Mouse (Mus musculus) kidney, postnatal 4 days (tissue): ENCODE measurements around the gene Timm44.

Experiments used
- DNase-seq, 2 experiments: peaks; one replicate each; pipeline ENCODE4 v3.0.0; 2021; ENCODE audit warnings: mixed read lengths in 2 of 2

Timm44 gene

DNA sequence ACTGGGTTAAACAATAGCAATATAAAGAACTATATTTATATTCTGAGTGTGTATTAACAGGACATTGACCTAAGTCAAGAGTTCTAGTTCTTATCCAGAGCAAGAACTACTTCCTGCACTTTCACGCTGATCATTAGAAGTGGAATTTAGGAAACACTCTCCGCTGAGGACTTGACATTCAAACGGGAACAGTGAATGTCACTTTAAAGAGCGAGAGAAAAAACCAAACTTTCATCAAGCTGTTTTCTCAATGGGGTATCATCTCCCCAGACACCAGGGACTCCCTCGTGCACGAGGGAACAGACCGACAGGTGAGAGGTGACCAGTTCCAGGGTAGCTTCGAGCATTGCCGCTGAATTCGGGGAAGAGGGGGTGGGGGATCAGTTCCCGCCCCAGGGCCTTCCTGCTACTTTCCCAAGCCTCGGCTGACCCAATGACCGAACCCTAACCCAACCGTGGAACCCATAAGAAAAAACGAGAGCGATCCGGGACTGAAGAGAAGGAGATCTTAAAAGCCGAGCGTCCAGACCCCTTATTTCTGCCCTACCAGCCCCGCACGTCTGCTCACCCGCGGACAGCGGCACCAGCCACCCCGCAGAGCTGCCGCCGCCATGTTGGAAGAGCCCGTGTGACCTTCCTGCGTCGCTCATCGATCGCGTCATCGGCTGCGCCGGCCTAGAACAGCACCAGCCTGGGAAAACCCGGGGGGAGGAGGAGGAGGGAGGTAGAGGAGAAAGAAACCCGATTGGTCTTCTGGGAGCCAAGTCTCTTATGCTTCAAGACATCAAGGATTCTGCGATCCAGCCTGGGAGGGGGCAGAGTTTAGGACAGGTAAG is at the start of gene Timm44:
Gene Timm44 (minus strand): TSS at position 639 of the 836 bp plus-strand sequence.
- DNase-seq: peak; percentile 98

DNA sequence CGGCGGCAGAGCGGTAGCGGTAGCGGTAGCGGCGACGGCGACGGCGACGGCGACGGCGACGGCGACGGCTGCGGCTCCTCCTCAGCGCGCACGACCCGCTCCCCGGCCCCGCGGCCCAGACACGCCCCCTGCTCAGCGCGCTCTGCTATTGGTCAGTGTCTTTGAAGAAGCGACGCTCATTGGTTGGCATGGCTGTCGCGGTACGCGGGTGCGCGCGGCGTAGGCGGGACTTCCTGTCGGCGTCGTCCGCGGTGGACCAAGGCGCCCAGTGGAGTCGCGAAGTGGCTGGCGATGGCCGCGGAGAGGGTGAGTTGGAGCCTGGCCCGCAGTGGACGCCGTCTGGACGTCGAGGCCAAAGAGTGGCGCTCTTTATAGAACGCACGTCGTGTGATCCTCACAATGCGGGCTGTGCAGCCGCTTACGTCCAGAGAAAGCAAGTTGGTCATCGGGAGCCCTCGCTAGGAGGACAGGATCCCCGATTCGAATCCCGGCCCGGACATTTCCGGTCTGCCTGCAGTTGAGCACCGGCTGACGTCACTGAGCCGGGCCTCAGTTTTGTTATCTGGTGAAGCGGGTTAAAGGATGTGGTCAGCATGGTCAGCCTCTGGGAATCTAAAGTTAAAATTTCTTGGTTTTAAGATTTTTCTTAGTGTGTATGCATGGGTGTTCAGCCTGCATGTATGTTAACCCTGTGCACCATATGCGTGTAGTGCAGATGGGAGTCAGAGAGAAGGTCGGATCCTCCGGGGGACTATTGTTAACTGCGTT is 49.5 kb upstream of the Timm44 start, which contains the start of the genes Ccl25 and Elavl1:
Gene Ccl25 (plus strand): TSS at position 228 of the 768 bp plus-strand sequence.
Gene Elavl1 (minus strand): TSS at position 431 of the 768 bp plus-strand sequence.
- DNase-seq: peak; percentile 98

DNA sequence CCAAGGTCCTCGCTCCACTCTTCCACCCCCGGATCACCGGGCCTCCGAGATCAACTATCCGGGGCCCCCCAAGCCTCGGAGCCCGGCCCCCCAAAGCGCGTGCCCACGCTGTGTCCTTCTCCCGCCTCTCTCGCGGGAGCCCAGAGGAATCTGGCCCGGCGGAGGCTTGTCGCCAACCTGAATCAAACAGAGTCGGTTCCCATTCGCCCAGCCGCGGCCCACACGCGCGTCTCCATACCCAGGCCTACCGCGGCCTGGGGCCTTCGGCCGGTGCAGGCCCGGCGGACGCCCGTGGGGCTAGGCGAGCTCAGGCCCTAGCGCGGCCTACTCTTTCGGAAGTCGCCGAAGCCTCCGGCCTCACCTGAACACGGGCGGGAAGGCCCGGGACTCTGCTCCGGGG is 48.8 kb upstream of the Timm44 start:
- DNase-seq: peak in 1 of 2 experiments; percentile 81

DNA sequence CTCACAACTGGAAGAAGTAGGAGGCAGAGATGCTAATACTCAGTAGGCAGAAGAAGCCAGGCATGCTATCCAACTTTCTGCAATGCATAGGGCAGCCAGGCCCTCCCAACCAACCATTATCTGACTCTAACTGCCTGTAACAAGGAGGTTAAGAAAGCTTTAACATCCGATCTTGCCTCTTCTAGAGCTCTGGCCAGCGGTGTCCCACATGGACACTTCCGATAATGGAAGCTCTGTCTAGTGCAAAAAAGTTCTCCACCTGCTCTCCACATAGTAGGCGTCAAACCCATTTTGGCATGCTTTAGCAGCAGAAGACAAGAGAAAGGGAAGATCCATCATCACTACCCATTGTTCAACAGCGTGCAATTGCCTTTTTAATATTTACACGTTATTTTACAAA is 48.2 kb upstream of the Timm44 start:
- no peak for DNase-seq

DNA sequence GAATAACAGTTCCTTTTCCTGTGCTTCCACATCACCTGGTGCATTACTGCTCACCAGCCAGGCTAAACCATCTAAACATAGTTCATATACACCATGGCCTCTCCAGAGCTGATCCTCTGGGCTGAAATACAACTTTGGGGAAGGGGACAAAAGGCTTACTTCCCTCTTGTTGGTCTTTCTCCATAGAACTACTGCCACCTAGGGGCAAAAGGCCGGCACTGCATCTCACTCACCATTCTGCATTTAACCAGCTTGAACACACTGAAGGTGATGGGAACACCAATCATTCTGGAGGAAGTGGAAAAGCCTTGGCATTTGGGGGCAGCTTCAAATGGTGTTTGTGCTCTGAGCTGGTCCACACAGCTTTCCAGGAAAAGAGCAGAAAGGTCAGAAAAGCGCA is 46.8 kb upstream of the Timm44 start:
- DNase-seq: peak; percentile 91 to 93

DNA sequence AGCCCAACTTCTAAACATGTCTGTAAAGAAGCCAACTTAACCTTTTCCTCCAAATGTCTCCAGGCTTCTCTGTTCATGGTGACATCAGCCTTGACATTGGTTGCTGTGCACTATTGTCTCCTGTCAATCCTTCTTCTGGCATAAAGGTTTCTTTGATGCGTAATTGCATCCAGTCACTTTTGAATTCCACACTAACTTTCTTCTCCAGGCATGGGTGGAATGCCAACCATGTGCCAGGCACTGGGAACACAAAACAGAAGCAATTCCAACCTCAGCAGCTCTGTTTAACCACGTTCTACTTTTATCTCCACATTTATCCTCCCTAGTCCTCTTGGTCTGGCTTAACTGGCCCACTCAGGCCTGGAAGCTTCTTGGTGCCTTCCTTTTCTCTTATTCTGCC is 45.3 kb upstream of the Timm44 start:
- DNase-seq: no peak

DNA sequence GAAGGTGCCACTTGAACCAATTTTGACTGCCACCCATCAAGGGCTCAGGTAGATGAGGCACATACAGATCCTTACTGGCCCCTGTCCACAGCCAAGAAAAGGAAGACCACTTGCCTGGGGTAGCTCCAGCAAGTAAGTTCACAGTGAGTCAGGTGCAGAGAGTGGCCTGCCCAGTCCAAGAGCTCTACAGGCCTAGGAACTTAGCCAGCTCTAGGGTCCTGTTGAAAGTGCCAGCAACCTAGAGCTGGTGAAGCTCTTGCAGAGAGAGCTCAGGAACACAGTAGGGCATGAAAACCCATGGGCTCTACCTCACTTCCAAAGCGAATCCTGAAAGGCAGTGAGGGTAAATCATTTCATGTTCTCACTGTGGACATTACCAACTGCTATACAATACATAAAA is 44.7 kb upstream of the Timm44 start:
- DNase-seq: no peak

DNA sequence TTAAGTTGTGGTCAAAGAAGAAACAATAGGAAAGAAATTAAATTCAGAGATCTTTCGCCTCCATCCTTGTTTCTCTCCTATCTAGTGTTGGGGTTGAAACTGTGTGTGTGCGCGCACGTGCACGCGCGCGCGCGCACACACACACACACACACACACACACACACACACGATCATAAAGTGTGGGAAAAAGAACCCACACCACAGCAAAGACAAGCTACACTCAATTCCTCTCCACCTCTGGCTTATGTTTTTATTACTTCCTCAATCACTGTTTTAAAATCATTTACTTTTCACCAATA is 43.8 kb upstream of the Timm44 start:
- no peak for DNase-seq

DNA sequence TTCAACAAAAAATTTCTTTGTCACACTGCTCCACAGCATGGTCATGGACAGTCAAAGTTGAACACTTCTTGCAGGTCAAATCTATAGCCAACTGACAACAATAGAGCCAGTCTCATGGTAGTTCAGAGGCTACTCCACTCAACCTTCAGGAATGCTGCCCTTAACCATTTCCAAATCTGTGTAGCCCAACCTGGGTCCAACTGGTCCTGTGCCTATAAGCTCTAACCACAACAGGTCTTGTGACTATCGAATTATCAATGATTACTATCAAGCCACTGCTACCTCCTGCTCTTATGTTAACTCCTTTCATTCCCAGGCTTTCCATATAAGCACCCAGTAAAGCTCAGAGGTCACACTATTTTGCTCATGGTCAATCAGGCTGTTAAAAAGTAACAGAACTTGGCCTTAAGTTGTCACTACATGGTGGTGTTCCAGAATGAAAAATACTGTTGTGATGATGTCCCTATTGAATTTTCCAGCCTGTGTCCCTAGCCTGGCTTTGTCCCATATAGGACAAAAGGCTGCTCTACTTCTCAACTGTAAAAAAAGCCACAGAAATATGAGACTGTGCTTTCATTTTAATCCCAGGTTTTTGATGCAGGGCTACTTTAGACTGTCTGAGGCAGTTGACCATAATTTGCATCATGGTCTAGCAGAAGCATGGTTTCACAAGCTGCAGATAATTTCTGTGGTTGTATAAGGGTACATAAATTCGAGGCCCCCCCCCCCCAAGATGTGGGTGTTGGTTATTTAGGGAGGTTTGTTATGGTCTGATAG is 43.3 kb upstream of the Timm44 start:
- no peak for DNase-seq

DNA sequence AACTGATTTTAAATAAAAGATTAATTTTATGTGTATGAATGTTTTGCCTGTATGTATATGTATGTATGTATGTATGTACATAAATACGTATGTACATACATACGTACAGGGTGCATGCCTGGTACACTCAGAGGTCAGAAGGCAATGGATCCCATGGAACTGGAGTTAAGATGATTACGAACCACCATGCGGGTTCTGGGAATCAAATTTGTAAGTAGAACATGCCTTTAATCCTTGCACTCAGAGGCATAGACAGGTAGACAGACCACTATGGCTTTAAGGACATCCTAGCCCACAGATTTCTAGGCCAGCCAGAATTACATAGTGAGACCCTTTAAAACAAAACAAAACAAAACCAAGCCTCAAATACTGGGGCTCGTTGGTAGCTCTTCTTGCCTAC is 42.4 kb upstream of the Timm44 start:
- no peak for DNase-seq

DNA sequence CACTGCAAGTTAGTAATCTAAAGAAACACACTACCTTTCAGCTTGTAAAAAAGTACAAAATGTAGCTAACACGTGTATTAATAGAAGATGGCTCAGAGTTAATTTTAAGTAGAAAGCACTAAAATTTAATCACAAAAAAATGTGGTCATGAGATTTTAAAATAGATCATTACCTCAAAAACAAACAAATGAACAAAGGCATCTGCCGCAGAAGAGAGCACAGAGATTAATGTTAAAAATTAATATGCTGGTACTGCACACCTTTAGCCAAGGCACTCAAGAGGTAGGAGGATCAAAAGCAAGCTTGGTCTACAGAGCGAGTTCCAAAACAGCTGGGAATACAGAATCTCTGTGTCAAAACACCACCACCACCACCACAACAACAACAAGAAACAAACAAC is 39.1 kb upstream of the Timm44 start:
- no peak for DNase-seq

DNA sequence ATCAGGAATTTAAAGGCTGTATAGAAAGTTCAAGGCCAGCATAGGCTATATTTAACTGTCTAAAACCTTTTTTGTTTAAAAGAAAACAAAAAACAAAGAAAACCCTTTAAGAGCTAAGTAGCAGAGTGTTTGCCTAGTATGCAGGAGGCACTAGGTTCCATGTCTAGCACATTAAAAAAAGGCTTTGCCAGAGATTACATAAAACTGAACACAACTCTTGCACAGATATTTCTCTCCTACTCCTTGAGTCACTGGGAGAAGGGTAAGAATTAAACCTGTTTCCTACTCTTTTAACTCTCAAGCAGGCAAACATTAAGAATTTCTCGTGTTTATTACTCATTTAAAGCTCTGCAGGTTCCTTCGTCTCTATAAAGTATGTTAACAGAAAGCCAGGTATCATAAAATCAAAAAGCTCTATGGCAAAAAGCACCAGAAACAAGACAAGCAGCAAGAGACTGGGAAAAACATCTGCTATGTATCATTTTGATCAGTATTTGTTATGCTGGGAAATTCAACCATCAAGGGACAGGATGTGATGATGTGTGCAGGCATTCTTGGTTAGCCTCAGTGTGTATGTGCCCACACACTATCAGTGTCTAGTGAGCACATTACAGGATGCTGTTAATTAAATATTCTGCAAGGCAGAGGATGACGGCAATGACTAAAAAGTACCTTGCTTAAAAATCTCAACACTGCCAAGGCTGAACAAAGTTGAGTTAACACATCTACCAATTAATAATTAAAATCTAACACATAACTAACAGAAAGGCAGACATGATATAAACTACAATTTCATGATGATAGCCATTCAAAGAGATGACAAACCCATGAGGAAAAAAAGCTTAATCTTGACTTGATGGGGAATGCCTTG is 37.8 kb upstream of the Timm44 start:
- no peak for DNase-seq

DNA sequence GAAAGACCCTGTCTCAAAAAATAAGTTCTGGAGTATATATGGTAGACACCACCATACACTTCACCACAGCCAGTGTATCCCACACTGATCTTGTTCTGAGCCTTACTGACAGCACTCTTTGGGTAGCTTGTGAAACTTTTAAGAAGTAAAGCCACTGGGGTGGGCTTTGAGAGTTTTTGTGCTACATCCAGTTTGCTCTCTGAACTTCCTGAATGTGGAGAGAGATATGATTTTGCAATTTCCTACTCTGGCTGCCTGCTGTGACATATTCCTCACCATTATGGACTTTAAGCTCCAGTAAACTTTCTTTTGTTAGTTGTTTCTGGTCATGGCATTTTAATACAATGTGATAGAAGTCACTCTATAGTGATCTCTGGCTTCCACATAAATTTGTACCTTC is 36.4 kb upstream of the Timm44 start:
- DNase-seq: no peak

DNA sequence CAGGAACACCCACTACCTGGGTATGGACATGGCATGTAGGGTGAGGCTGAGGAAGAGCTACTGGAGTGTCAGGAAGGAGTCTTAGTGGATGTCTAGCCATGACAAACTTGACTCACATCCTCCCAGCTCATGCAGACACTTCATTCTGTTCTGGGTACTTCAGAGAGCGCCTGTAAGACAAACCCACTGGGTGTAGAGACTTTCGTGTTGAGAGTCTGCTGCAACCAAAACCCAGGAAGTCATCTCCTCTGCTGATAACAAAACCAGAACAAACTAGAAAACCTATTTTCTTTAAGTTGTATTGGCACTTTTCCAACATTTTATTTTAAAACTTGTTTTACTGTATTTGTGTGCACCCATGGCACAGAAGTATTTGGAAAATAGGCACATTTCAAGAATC is 30.1 kb upstream of the Timm44 start:
- DNase-seq: no peak

DNA sequence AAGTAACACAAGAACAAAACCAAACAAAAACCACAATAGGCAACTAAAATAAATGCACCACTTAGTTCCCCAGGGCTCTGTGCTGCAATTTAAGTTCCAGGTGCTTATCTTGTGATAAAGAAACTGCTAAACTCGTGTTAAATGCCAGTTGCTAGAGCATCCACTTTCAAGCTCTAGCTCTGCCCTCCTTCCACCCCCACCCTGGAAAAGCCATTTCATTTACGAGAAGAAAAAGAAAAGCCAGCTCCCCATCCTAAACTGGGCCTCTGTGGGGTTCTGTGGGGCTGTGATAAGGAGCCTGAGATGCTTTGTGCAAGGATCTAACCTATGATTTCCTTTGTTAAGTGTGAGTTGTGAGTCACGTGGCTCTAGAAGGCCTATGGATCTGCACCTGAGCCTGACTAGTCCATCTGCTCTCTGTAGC is 28.4 kb upstream of the Timm44 start:
- no peak for DNase-seq

DNA sequence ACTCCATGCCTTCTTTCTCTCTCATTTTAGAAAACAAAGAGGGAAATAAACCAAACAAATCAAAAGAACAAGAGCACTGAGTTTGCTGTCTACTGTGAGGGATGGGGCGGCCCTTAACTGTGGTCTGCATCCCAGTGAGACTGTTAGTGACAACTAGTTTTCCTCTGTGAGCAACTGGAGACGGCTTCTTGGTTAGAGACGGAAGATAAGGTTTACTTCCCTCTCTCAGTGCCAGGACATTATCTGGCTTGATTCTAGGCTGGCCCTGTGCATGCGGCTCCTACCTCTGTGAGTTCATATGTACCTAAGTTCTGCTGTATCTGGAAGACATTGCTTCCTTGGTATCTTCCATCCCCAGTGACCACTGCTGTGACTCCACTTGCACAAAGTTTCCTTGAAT is 22.1 kb upstream of the Timm44 start:
- no peak for DNase-seq

DNA sequence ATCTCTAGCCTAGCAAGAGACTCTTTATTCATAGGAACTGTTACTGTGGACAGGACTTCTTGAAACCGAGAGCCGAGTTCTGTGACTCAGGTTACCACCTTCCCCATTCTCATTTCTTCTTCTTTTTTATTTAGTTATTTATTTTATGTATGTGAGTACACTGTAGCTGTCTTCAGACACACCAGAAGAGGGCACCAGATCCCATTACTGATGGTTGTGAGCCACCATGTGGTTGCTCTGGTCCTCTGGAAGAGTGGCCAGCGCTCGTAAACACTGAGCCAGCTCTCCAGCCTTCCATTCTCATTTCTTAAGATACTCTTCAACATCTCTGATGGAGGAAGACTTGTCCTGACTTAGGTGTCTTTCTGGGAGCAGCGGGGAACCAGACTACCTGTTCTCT is 17.0 kb upstream of the Timm44 start:
- no peak for DNase-seq

DNA sequence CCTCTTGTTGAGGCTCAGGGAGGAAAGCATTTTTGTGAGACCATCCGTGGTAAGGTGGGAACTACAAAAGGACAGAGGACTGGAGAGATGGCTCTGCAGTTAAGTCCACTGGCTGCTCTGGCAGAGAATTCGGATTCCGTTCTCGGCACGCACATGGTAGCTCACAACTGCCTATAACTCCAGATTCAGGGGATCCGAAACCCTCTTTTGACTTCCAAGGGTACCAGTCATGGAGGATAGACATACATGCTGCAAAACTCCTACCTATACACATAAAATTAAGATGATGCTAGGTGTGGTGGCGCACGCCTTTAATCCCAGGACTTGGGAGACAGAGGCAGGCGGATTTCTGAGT is 375 bp upstream of the Timm44 start:
- no peak for DNase-seq

DNA sequence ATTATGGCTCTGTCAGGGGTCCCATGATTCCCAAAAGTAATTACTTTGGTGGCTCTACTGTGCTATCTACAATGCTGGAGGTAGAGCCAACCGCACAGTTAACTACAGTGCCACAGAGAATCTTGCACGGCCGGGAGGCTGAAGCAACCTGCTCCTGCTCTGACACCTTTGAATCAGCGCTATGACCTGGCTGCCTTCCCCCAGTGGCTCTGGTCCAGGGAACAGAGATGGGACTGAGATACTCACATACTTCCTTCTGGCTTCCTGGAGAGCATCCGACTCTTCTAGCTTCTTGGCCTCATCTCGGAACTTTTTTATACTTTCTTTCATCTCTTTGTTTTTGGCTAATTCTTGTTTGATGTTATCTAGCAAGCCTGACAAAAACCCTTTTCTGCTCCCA is 6.1 kb downstream of the Timm44 start:
- no peak for DNase-seq

DNA sequence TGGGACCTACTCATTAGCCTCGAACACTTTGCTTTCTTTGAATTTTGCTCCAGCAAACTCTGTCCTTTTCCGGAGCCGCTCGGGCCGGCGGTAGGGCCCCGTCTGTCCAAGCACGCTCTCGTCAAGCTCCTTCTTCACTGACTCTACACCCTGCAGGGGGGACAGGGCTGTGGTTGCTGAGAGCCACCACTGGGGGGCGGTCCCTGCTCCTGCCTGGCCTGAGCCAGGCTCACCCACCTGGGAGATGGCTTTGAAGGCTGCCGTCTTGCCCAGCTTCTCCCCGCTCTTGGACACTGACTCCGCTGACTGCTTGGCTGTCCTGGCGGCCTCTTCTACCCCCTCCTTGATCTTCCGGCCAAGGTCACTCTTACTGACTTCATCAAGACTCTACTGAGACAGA is 8.1 kb downstream of the Timm44 start:
- peak; percentile 51 to 62 for DNase-seq

DNA sequence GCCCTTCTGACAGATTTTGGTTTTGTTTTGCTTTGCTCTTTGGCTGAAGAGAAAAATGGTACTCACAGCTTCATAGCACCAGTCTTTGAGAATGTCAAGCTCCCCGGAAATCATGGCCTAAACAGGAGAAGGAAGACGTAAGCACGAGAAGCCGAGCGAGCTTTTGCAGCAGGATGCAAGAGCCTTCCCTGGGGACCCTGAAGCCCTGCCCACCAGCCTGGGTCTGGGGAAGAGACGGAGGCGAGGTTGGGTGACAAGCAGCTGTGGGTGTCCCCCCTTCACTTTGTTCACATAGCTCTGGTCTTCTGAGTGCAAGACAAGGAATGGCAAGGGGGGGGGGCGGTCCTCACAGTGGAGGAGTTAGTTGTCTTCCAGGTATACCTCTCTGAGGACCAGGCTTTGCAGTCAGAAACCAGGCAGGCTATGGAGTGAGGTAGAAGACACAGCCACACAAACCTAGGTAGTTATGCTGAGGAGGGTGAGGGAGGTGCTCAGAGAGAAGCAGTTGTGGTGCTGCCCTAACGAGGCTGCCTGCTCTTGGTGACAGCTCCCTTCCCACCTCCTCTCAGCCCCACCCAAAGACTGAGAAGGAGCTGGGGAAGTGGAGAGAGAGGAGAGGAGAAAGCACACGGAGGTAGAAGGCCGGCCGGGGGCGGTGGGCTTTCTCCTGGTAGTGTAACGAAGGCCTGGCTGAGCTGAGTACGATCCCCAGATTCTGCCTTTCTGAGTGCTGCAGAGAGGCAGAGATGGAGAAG is 10.4 kb downstream of the Timm44 start:
- DNase-seq: no peak
